Mouse (Mus musculus): ENCODE results near the gene Olig3. TPM values are rescaled to one million over a fixed set of nuclear protein-coding genes. Genes with fewer than 3 reads are reported as not detected.
"Not testable (repeated sequence)": the region's sequence is repeated elsewhere in the genome, so short reads cannot be mapped to it uniquely, and the experiment has no call there.

Gene Olig3
- polyA plus RNA-seq, 1 experiment from 2014 or later, result 0.11 TPM

GRCm38 (mm10) chr10:19370146-19370545, 13.8 kb downstream of the Olig3 start:
- Histone ChIP-seq H3K4me2 (no peak overlapping the region), H3K36me3 (ENCODE audit: control insufficient read depth, insufficient read depth, low read length) (no peaks in the 10 kb centered on the region), H3K27ac (ENCODE audit: low read depth, low read length) (no peak overlapping the region), H3K9me3 (replicated peaks; ENCODE audit: control insufficient read depth, low read length) (no peaks in the 10 kb centered on the region), H3K9ac (ENCODE audit: low read depth, low read length) (no peak overlapping the region), H3K27me3 (ENCODE audit: control insufficient read depth, insufficient read depth, low read length) (peaks cover 6% of the 10 kb centered on the region), H3K4me3 (ENCODE audit: low read depth, low read length) (no peak overlapping the region), H3K4me1 (ENCODE audit: control insufficient read depth, insufficient read depth, low read length) (0 out of 2 replicates have a peak, but pooled peaks cover 3% of the 10 kb centered on the region)
- ATAC-seq (replicated peaks; ENCODE audit: insufficient number of reproducible peaks, low FRiP score, low TSS enrichment), result no peak
- WGBS (ENCODE audit: insufficient replicate concordance), result 48% methylated on average over 3 of the region's 3 CpGs

- no peak overlapping the region for H3K9ac ChIP-seq (ENCODE audit: low read depth, low read length)
- 61% methylated on average over 5 of the region's 5 CpGs for WGBS (ENCODE audit: insufficient replicate concordance)
Measured at GRCm38 (mm10) chr10:19372263-19372662, 15.9 kb downstream of the Olig3 start.

GRCm38 (mm10) chr10:19373797-19374196, 17.5 kb downstream of the Olig3 start:
- no peaks in the 10 kb centered on the region for H3K36me3 ChIP-seq (ENCODE audit: control insufficient read depth, insufficient read depth, low read length)
- no peak overlapping the region for H3K4me3 ChIP-seq (ENCODE audit: low read depth, low read length)
- no peak for ATAC-seq (replicated peaks; ENCODE audit: insufficient number of reproducible peaks, low FRiP score, low TSS enrichment)
- H3K9me3 ChIP-seq (replicated peaks; ENCODE audit: control insufficient read depth, low read length), result no peaks in the 10 kb centered on the region
- H3K9ac ChIP-seq (ENCODE audit: low read depth, low read length), result no peak overlapping the region
- H3K4me1 ChIP-seq (ENCODE audit: control insufficient read depth, insufficient read depth, low read length), result 0 out of 2 replicates have a peak, but pooled peaks cover 3% of the 10 kb centered on the region
- no peak overlapping the region for H3K4me2 ChIP-seq
- H3K27ac ChIP-seq (ENCODE audit: low read depth, low read length), result no peak overlapping the region
- 40% methylated on average over 7 of the region's 7 CpGs for WGBS (ENCODE audit: insufficient replicate concordance)
- H3K27me3 ChIP-seq (ENCODE audit: control insufficient read depth, insufficient read depth, low read length), result no peaks in the 10 kb centered on the region

More at GRCm38 (mm10) chr10:19372263-19372662, 15.9 kb downstream of the Olig3 start:
- no peak for ATAC-seq (replicated peaks; ENCODE audit: insufficient number of reproducible peaks, low FRiP score, low TSS enrichment)
- no peak overlapping the region for H3K27ac ChIP-seq (ENCODE audit: low read depth, low read length)
- H3K4me1 ChIP-seq (ENCODE audit: control insufficient read depth, insufficient read depth, low read length), result 0 out of 2 replicates have a peak, but pooled peaks cover 3% of the 10 kb centered on the region
- H3K9me3 ChIP-seq (replicated peaks; ENCODE audit: control insufficient read depth, low read length), result no peaks in the 10 kb centered on the region
- no peak overlapping the region for H3K4me3 ChIP-seq (ENCODE audit: low read depth, low read length)
- H3K27me3 ChIP-seq (ENCODE audit: control insufficient read depth, insufficient read depth, low read length), result no peaks in the 10 kb centered on the region
- H3K4me2 ChIP-seq, result no peak overlapping the region
- H3K36me3 ChIP-seq (ENCODE audit: control insufficient read depth, insufficient read depth, low read length), result no peaks in the 10 kb centered on the region

- H3K9ac ChIP-seq (ENCODE audit: low read depth, low read length), result no peak overlapping the region
- H3K4me2 ChIP-seq, result no peak overlapping the region
- no peak for ATAC-seq (replicated peaks; ENCODE audit: insufficient number of reproducible peaks, low FRiP score, low TSS enrichment)
- WGBS (ENCODE audit: insufficient replicate concordance), result 76% methylated on average over 3 of the region's 3 CpGs
- H3K27ac ChIP-seq (ENCODE audit: low read depth, low read length), result no peak overlapping the region
- H3K9me3 ChIP-seq (replicated peaks; ENCODE audit: control insufficient read depth, low read length), result peaks cover 3% of the 10 kb centered on the region; the same call in 1 of the 2 replicates
- H3K36me3 ChIP-seq (ENCODE audit: control insufficient read depth, insufficient read depth, low read length), result no peaks in the 10 kb centered on the region
- no peaks in the 10 kb centered on the region for H3K27me3 ChIP-seq (ENCODE audit: control insufficient read depth, insufficient read depth, low read length)
- H3K4me3 ChIP-seq (ENCODE audit: low read depth, low read length), result no peak overlapping the region
- H3K4me1 ChIP-seq (ENCODE audit: control insufficient read depth, insufficient read depth, low read length), result 0 out of 2 replicates have a peak, but pooled peaks cover 3% of the 10 kb centered on the region
Measured at GRCm38 (mm10) chr10:19374311-19374710, 18.0 kb downstream of the Olig3 start.

- Histone ChIP-seq H3K4me2 (no peak overlapping the region), H3K9me3 (replicated peaks; ENCODE audit: control insufficient read depth, low read length) (peaks cover 5% of the 10 kb centered on the region; the same call in 1 of the 2 replicates), H3K27ac (ENCODE audit: low read depth, low read length) (no peak overlapping the region), H3K27me3 (ENCODE audit: control insufficient read depth, insufficient read depth, low read length) (no peaks in the 10 kb centered on the region), H3K36me3 (ENCODE audit: control insufficient read depth, insufficient read depth, low read length) (no peaks in the 10 kb centered on the region), H3K4me3 (ENCODE audit: low read depth, low read length) (no peak overlapping the region), H3K9ac (ENCODE audit: low read depth, low read length) (no peak overlapping the region), H3K4me1 (ENCODE audit: control insufficient read depth, insufficient read depth, low read length) (0 out of 2 replicates have a peak, but pooled peaks cover 3% of the 10 kb centered on the region)
- ATAC-seq (replicated peaks; ENCODE audit: insufficient number of reproducible peaks, low FRiP score, low TSS enrichment), result no peak
- WGBS (ENCODE audit: insufficient replicate concordance), result 90% methylated on average over 2 of the region's 2 CpGs
Measured at GRCm38 (mm10) chr10:19375838-19376237, 19.5 kb downstream of the Olig3 start.

- not testable (repeated sequence) for H3K4me2 ChIP-seq; H3K36me3 ChIP-seq (ENCODE audit: control insufficient read depth, insufficient read depth, low read length); H3K9ac ChIP-seq (ENCODE audit: low read depth, low read length); H3K4me3 ChIP-seq (ENCODE audit: low read depth, low read length); ATAC-seq (replicated peaks; ENCODE audit: insufficient number of reproducible peaks, low FRiP score, low TSS enrichment); H3K27ac ChIP-seq (ENCODE audit: low read depth, low read length); H3K9me3 ChIP-seq (replicated peaks; ENCODE audit: control insufficient read depth, low read length); H3K4me1 ChIP-seq (ENCODE audit: control insufficient read depth, insufficient read depth, low read length); H3K27me3 ChIP-seq (ENCODE audit: control insufficient read depth, insufficient read depth, low read length)
- WGBS (ENCODE audit: insufficient replicate concordance), result 92% methylated on average over 1 of the region's 1 CpGs
Measured at GRCm38 (mm10) chr10:19380971-19381370, 24.6 kb downstream of the Olig3 start.

GRCm38 (mm10) chr10:19384176-19384575, 27.8 kb downstream of the Olig3 start:
- no peak for ATAC-seq (replicated peaks; ENCODE audit: insufficient number of reproducible peaks, low FRiP score, low TSS enrichment)
- Histone ChIP-seq H3K9ac (ENCODE audit: low read depth, low read length) (no peak overlapping the region), H3K9me3 (replicated peaks; ENCODE audit: control insufficient read depth, low read length) (peaks cover 3% of the 10 kb centered on the region; the same call in 1 of the 2 replicates), H3K4me2 (no peak overlapping the region), H3K36me3 (ENCODE audit: control insufficient read depth, insufficient read depth, low read length) (no peaks in the 10 kb centered on the region), H3K4me1 (ENCODE audit: control insufficient read depth, insufficient read depth, low read length) (no peaks in the 10 kb centered on the region), H3K27ac (ENCODE audit: low read depth, low read length) (no peak overlapping the region), H3K4me3 (ENCODE audit: low read depth, low read length) (no peak overlapping the region), H3K27me3 (ENCODE audit: control insufficient read depth, insufficient read depth, low read length) (no peaks in the 10 kb centered on the region)
- 89% methylated on average over 3 of the region's 3 CpGs for WGBS (ENCODE audit: insufficient replicate concordance)

- H3K27ac ChIP-seq (ENCODE audit: low read depth, low read length), result no peak overlapping the region
- 81% methylated on average over 4 of the region's 4 CpGs for WGBS (ENCODE audit: insufficient replicate concordance)
- no peak overlapping the region for H3K9ac ChIP-seq (ENCODE audit: low read depth, low read length)
- no peaks in the 10 kb centered on the region for H3K9me3 ChIP-seq (replicated peaks; ENCODE audit: control insufficient read depth, low read length)
- no peaks in the 10 kb centered on the region for H3K36me3 ChIP-seq (ENCODE audit: control insufficient read depth, insufficient read depth, low read length)
- no peak for ATAC-seq (replicated peaks; ENCODE audit: insufficient number of reproducible peaks, low FRiP score, low TSS enrichment)
- H3K4me1 ChIP-seq (ENCODE audit: control insufficient read depth, insufficient read depth, low read length), result no peaks in the 10 kb centered on the region
- H3K4me2 ChIP-seq, result no peak overlapping the region
- no peaks in the 10 kb centered on the region for H3K27me3 ChIP-seq (ENCODE audit: control insufficient read depth, insufficient read depth, low read length)
- no peak overlapping the region for H3K4me3 ChIP-seq (ENCODE audit: low read depth, low read length)
Measured at GRCm38 (mm10) chr10:19391819-19392218, 35.5 kb downstream of the Olig3 start.

GRCm38 (mm10) chr10:19396485-19397137, 40.3 kb downstream of the Olig3 start:
- Histone ChIP-seq H3K4me3 (ENCODE audit: low read depth, low read length) (no peak overlapping the region), H3K27me3 (ENCODE audit: control insufficient read depth, insufficient read depth, low read length) (no peaks in the 10 kb centered on the region), H3K9me3 (replicated peaks; ENCODE audit: control insufficient read depth, low read length) (no peaks in the 10 kb centered on the region), H3K27ac (ENCODE audit: low read depth, low read length) (no peak overlapping the region), H3K9ac (ENCODE audit: low read depth, low read length) (no peak overlapping the region), H3K4me1 (ENCODE audit: control insufficient read depth, insufficient read depth, low read length) (no peaks in the 10 kb centered on the region), H3K4me2 (no peak overlapping the region), H3K36me3 (ENCODE audit: control insufficient read depth, insufficient read depth, low read length) (no peaks in the 10 kb centered on the region)
- ATAC-seq (replicated peaks; ENCODE audit: insufficient number of reproducible peaks, low FRiP score, low TSS enrichment), result no peak
- 54% methylated on average over 9 of the region's 9 CpGs for WGBS (ENCODE audit: insufficient replicate concordance)
